Mouse (Mus musculus) kidney, adult 2 months (tissue): ENCODE data around the gene Gm4312. TPM values are rescaled to one million over a fixed set of nuclear protein-coding genes. Genes with fewer than 3 reads are reported as not detected.

Experiments used
- polyA plus RNA-seq: library from polyadenylated mRNA; depleted of rRNA; stranded (reverse); fragments of >200 nt; gene quantifications from 2 replicates; pipeline ENCODE4 v1.2.3, GENCODE M21; 2012; rRNA removed

Gm4312 gene
- polyA plus RNA-seq, 1 experiment = not detected

Other genes with a start within 250 kb of the Gm4312 start
- not detected in 2 replicates for gene Gm4301, start 46.9 kb downstream of the Gm4312 start, polyA plus RNA-seq
- gene Gm4302, start 41.7 kb downstream of the Gm4312 start, polyA plus RNA-seq = not detected in 2 replicates
- gene Gm4303, start 36.6 kb downstream of the Gm4312 start, polyA plus RNA-seq = not detected in 2 replicates
- not detected in 2 replicates for gene Gm4305, start 31.5 kb downstream of the Gm4312 start, polyA plus RNA-seq
- not detected in 2 replicates for gene Gm4307, start 21.2 kb downstream of the Gm4312 start, polyA plus RNA-seq
- 6.8 and 8.3 TPM in 2 replicates for gene Tmtc3, start 104.8 kb upstream of the Gm4312 start, polyA plus RNA-seq
- gene Cep290, start 105.0 kb upstream of the Gm4312 start, polyA plus RNA-seq = 0.49 and 0.89 TPM in 2 replicates
- 11.5 and 14.1 TPM in 2 replicates for gene 4930430F08Rik, start 207.9 kb upstream of the Gm4312 start, polyA plus RNA-seq
- gene 1700017N19Rik, start 207.9 kb upstream of the Gm4312 start, polyA plus RNA-seq = not detected in 2 replicates